Mouse (Mus musculus) kidney, adult 2 months (tissue): ENCODE results near the gene C4b. TPM values are rescaled to one million over a fixed set of nuclear protein-coding genes. Genes with fewer than 3 reads are reported as not detected.
"Not testable (repeated sequence)": the region's sequence is repeated elsewhere in the genome, so short reads cannot be mapped to it uniquely, and the experiment has no call there.

Experiments
- DNase-seq: peaks from one replicate; pipeline ENCODE4 v3.0.0; 2021
- H3K27ac ChIP-seq: fragments of 200-500 bp; 2 replicates; pipeline ENCODE4 v1.5.1; 2012; ENCODE audit warnings: low read depth, low read length, control low read depth, inconsistent platforms; ENCODE audit not compliant: insufficient read depth
- H3K27me3 ChIP-seq: fragments of 200-500 bp; replicated peaks from 2 replicates; pipeline ENCODE4 v1.6.1; 2012; ENCODE audit warnings: mild to moderate bottlenecking, moderate library complexity, low read length, inconsistent platforms; ENCODE audit not compliant: control insufficient read depth, insufficient read depth
- H3K36me3 ChIP-seq: fragments of 200-500 bp; 2 replicates; pipeline ENCODE4 v1.6.1; 2012; ENCODE audit warnings: mild to moderate bottlenecking, moderate library complexity, low read length, inconsistent platforms; ENCODE audit not compliant: control insufficient read depth, insufficient read depth
- H3K4me1 ChIP-seq: fragments of 200-500 bp; 2 replicates; pipeline ENCODE4 v1.6.1; 2011; ENCODE audit warnings: low read length; ENCODE audit not compliant: control insufficient read depth, insufficient read depth
- H3K4me3 ChIP-seq: fragments of 200-500 bp; 2 replicates; pipeline ENCODE4 v1.5.1; 2011; ENCODE audit warnings: mild to moderate bottlenecking, low read depth, low read length, control low read depth; ENCODE audit not compliant: insufficient read depth
- CTCF ChIP-seq: fragments of 200-500 bp; conservative IDR thresholded peaks from 2 replicates; pipeline ENCODE4 v1.5.1; 2011; ENCODE audit warnings: low read depth, mild to moderate bottlenecking, control low read depth, low read length, moderate library complexity, mixed read lengths; ENCODE audit not compliant: insufficient read depth, insufficient read length
- POLR2A ChIP-seq: fragments of 200-500 bp; IDR thresholded peaks from one replicate; pipeline ENCODE4 v1.6.1; 2011; ENCODE audit warnings: low read depth, low read length, control low read depth
- WGBS: fragments of 180-500 bp; shearing (Covaris S2); methylation state at CpG from one replicate; pipeline ENCODE4 v1.1.7; 2018; 5-methylcytosine and 5-hydroxymethylcytosine counted together
- polyA plus RNA-seq: library from polyadenylated mRNA; depleted of rRNA; stranded (reverse); fragments of >200 nt; gene quantifications from 2 replicates; pipeline ENCODE4 v1.2.3, GENCODE M21; 2012; rRNA removed

The C4b gene
- polyA plus RNA-seq: 4.7 and 6.8 TPM in 2 replicates

DNA sequence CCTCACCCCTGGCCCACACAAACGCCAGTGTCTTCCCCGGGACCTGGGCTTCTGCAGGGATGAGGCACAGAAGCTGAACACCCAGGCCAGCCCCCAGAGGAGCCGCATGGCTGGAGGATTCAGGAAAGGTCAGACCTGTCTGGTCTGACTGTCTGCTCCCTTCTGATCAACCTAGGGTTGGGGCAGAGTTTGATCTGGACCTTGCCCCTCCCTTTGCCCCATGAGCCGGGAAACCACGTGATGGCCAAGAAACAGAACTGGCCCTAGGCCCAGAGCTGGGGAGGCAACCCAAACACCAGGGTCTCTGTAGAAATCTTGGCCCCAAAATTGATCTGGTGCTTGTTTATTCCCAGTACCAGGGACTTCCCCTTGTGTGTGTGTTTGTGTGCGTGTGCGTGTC, at the start of gene C4b:
TSS of gene C4b (minus strand) at position 164 of the 400 bp plus-strand sequence.
- H3K4me1 ChIP-seq: no peaks in the 10 kb centered on the region
- H3K27me3 ChIP-seq: no peaks in the 10 kb centered on the region
- TF ChIP-seq CTCF (no peak), POLR2A (no peak)
- DNase-seq: peak; percentile 63
- H3K27ac ChIP-seq: no peak within 1 kb of the TSS
- no peak within 1 kb of the TSS for H3K4me3 ChIP-seq
- WGBS: 62% methylated on average over 7 of the region's 7 CpGs
- no peaks in the 10 kb centered on the region for H3K36me3 ChIP-seq

DNA sequence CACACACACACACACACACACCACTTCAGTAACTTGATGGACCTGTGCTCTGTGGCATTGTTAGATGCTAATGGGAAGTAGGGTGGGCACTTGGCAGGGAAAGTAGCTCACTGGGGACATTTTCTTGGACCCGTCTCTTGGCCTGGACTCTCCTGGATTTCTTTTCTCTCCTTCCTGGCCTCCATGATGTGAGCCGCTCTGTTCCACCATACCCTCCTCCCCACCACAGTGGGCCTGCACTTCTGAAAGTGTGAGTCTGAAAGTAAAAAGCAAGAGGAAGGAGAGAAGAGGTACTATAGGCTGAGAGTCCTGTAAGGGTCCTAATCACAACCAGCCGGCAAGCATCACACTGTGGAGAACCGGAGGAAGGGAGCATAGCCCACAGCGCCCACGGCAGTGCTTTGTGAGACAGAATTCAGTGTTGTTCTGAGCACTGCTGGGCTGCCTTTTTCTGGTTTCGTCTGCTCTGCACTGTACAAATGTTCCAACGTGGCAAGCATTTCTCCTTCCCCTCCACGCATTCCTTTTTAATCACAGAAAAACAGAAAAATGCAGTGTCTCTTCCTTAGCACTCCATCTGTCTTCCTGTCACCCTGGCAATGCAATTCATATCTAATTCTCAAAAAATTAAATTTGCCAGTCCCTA, 34.1 kb upstream of the C4b start:
- H3K27me3 ChIP-seq: no peaks in the 10 kb centered on the region
- no peak overlapping the region for H3K27ac ChIP-seq
- no peak for DNase-seq
- no peaks in the 10 kb centered on the region for H3K4me1 ChIP-seq
- 66% methylated on average over 9 of the region's 9 CpGs for WGBS
- H3K36me3 ChIP-seq: no peaks in the 10 kb centered on the region
- no peak overlapping the region for H3K4me3 ChIP-seq
- TF ChIP-seq POLR2A: no peak
- no peak for TF ChIP-seq CTCF

DNA sequence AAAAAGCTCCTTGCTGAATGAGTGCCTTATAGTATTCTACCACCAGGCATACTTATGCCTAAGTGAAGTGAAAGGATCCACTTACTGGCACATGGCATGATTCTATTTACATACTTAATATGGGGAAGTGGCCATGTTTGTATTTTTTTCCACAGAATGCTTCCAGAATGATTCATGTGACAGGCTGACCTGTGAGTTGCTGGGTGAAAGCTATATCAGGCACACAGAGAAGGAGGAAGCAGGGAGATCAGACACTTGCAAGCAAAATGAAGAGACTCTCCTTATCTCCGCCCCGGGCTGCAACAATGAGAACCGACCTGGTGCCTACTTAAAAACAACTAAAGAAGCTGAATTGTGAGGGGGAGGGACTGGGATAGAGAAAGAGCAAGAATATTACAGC, 17.8 kb upstream of the C4b start:
- no peak overlapping the region for H3K4me3 ChIP-seq
- H3K4me1 ChIP-seq: no peaks in the 10 kb centered on the region
- DNase-seq: no peak
- no peaks in the 10 kb centered on the region for H3K27me3 ChIP-seq
- H3K27ac ChIP-seq: no peak overlapping the region
- H3K36me3 ChIP-seq: no peaks in the 10 kb centered on the region
- WGBS: 55% methylated on average over 3 of the region's 3 CpGs
- TF ChIP-seq CTCF: no peak
- TF ChIP-seq POLR2A: no peak

DNA sequence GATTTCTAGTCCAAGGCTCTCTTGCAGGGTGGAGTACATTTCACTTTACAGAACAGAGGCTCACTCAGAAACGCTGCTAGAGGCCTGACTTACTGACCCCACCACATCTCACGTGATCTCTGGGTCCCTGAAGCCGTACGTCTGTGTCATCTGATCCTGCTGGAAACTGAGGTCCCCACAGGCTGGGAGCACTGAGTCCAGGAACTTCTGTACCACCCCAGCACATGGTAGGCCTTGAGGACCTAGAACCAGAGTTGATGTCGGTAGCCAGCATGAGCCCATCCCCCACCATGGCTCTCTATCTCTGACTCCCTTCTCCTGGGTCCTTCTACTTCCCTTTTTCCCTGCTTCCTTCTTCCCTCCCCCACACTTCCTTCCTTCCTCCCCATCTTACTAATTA, 2.8 kb upstream of the C4b start:
- Histone ChIP-seq H3K4me3 (no peak overlapping the region), H3K27ac (no peak overlapping the region), H3K27me3 (no peaks in the 10 kb centered on the region), H3K36me3 (no peaks in the 10 kb centered on the region), H3K4me1 (no peaks in the 10 kb centered on the region)
- DNase-seq: no peak
- TF ChIP-seq CTCF (no peak), POLR2A (no peak)
- WGBS: 50% methylated on average over 5 of the region's 5 CpGs

DNA sequence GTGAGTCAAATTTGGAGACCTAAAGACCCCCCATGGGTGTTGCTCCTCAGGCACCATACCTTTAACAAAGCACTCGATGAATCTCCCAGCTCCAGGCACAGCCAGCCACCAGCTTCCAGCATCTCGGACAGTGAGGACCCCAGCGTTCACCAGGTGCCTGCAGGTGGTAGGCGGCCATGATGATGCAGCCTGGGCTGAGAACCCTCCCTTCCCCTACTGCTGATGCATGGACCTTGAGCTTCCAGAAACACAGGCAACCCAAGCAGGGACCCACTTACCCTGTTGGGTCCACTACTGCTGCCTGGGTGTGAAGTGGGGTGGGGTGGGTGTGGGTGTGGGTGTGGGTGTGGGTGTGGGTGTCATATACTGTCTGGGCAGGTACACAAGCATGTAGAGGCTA, 1.5 kb upstream of the C4b start:
- not testable (repeated sequence) for H3K27ac ChIP-seq, DNase-seq, H3K27me3 ChIP-seq, H3K4me1 ChIP-seq, H3K4me3 ChIP-seq, H3K36me3 ChIP-seq
- WGBS: 97% methylated on average over 4 of the region's 4 CpGs

DNA sequence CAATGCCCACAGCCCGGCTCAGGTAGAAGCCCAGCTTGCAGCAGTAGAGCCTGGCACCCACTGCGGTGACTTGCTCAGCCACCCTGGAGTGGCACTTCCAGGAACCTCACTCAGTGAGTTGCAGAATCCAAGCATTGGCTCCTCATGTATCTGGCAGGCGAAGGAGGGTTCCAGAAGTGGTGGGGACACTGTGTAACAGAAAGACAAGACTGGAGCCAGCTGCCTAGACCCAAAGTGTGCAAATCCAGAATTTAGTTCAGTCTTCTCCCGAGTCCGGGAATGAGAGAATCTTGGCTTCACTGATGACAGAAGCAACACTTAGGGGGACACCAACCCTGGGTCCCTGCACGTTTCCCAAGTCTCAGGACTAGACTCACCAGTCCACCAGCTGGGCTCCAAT, 929 bp upstream of the C4b start:
- DNase-seq, H3K4me1 ChIP-seq, H3K4me3 ChIP-seq, H3K27ac ChIP-seq, H3K36me3 ChIP-seq, H3K27me3 ChIP-seq: not testable (repeated sequence)
- 87% methylated on average over 6 of the region's 6 CpGs for WGBS

DNA sequence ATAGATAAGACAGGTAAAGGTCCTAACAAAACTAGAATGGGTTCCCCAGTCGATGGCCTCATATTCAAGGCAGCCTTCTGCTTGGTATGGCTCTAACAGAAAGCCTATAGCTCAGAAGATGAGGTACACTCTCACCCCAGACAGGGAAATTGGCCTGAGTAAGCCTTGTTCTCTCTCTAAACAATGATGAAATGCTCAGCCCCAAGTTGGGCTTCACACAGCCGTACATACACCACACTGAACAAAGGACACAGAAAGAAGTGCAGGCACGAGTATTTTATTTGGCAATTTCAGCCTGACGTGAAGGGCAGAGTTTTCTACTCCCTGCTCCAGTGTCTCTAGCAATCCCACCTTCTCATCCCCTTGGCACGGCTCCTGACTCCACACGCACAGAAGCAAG, 524 bp upstream of the C4b start:
- Histone ChIP-seq H3K4me1 (no peaks in the 10 kb centered on the region), H3K4me3 (no peak overlapping the region), H3K27ac (no peak overlapping the region), H3K36me3 (no peaks in the 10 kb centered on the region), H3K27me3 (no peaks in the 10 kb centered on the region)
- 78% methylated on average over 6 of the region's 6 CpGs for WGBS
- DNase-seq: no peak
- no peak for TF ChIP-seq POLR2A
- TF ChIP-seq CTCF: no peak; the same call in 1 of the 2 replicates

DNA sequence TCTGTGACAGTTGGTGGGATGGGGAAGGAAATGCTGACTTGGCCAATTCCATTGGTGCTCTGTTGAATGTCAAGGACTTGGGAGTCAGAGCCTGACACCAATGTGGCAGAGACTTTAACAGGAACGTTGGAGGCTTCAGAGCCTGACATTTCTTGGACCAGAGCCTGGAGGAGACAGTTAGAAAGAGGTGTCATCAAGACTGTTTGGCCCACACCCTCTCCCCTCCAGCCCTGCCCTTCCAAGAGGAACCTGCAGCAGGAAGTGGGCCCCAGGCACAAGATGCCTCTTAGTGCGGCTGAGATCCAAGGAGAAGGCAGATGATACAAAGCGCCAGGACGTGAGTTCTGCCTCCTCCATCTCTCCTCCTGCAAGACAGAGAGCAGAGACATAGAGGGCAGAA, 3.4 kb downstream of the C4b start:
- no peak overlapping the region for H3K27ac ChIP-seq
- no peak overlapping the region for H3K4me3 ChIP-seq

DNA sequence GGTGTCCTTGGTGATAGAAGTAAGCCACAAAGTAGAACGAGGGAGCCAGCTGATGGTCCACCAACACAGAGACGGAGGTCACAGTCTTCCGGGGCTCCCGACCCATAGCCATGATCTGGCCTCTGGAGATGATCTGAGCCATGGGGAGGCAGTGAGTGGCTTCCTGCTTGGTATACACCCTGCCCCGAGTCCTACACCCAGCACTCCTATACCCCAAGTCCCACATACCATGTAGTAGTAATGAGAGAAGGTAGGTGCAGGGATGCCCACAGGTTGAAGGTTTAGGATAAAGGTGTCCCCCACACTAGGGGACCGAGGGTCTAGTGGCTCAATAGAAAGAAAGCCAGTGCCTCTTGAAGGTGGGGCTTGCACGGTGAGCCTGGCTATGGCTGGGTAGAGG, 4.0 kb downstream of the C4b start:
- H3K4me1 ChIP-seq, H3K4me3 ChIP-seq, DNase-seq, H3K27ac ChIP-seq, H3K36me3 ChIP-seq, H3K27me3 ChIP-seq: not testable (repeated sequence)
- 84% methylated on average over 7 of the region's 7 CpGs for WGBS

More for the DNA sequence above, 3.4 kb downstream of the C4b start:
- no peak for DNase-seq
- Histone ChIP-seq H3K36me3 (no peaks in the 10 kb centered on the region), H3K27me3 (no peaks in the 10 kb centered on the region), H3K4me1 (no peaks in the 10 kb centered on the region)
- 53% methylated on average over 4 of the region's 4 CpGs for WGBS
- TF ChIP-seq CTCF (no peak), POLR2A (no peak)

DNA sequence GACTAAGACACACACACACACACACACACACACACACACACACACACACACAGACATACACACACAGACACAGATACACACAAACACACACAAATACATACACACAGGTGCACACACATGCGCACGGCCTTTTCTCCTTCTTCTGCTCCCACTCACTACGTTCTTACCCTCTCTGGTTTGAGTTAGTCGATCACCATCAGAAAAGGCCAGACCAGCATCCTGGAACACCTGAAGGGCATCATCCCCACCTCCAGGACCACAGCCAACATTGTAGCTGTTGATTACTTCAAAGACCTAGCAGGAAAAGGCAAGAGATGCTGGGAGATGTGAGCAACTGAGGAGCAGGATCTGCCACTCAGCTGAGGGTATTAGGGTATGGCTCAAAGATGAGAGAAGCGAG, 6.2 kb downstream of the C4b start:
- H3K4me3 ChIP-seq, H3K27ac ChIP-seq, H3K36me3 ChIP-seq, H3K27me3 ChIP-seq, DNase-seq, H3K4me1 ChIP-seq: not testable (repeated sequence)
- 79% methylated on average over 5 of the region's 5 CpGs for WGBS

DNA sequence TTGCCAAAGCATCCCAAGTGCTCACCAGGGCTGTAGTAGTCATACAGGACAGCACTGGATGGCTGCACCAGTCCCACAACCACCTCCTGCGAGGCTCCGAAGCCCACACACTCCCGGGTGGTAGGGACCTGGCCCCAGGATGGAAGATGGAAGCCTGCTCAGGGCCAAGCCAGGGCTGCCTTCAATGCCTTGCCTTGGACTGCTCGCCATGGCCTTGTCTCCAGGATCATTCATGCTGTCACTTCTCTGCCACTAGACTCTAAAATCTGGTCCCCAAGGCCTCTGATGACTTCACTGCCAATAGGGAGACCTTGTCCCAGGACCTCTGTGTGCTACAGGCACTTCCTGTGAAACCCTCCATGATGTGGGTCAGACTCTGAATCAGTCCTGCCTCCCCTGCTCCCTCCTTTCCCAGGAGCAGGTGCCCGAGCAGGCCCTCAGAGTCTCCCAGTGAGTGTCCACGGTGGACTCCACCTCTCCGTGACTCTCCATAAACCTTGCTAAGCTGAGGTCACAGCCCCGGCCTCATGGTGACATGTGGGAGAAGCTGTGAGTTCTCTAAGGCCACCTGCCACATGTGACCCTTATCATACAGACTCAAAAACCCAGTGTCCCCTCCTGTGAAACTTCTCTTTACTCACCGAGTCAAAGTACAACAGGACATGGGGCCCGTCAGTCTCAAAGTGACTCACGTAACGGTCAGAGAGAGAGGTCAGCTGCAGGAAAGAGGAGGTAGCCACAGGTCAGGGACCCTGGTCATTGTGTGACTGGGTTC, 13.7 kb downstream of the C4b start:
- WGBS: 71% methylated on average over 12 of the region's 12 CpGs
- not testable (repeated sequence) for H3K4me3 ChIP-seq, H3K27me3 ChIP-seq, H3K27ac ChIP-seq, H3K36me3 ChIP-seq, H3K4me1 ChIP-seq, DNase-seq
